Mouse (Mus musculus) heart, embryonic 11.5 days (tissue): ENCODE data around the gene Amotl1. TPM values are rescaled to one million over a fixed set of nuclear protein-coding genes. Genes with fewer than 3 reads are reported as not detected.
A peak's percentile ranks its signal among the peaks of the same experiment; 100 is the strongest.

Experiments
- ATAC-seq: fragments of 200-750 bp; cut with Nextera tagmentation; replicated peaks from 2 replicates; pipeline ENCODE4 v1.8.0; 2017; ENCODE audit warnings: moderate library complexity; ENCODE audit not compliant: insufficient number of reproducible peaks, low FRiP score, low TSS enrichment
- H3K27ac ChIP-seq: fragments of 300-500 bp; sonication (generic); 2 replicates; pipeline ENCODE4 v1.5.1; 2014; ENCODE audit warnings: mild to moderate bottlenecking, low read depth, low read length
- H3K27me3 ChIP-seq: fragments of 300-500 bp; sonication (generic); 2 replicates; pipeline ENCODE4 v1.6.1; 2014; ENCODE audit warnings: mild to moderate bottlenecking, low read length, mixed read lengths; ENCODE audit not compliant: control insufficient read depth, insufficient read depth
- H3K36me3 ChIP-seq: fragments of 300-500 bp; sonication (generic); 2 replicates; pipeline ENCODE4 v1.6.1; 2014; ENCODE audit warnings: mild to moderate bottlenecking, low read length, moderate library complexity, mixed read lengths; ENCODE audit not compliant: control insufficient read depth, insufficient read depth
- H3K4me1 ChIP-seq: fragments of 300-500 bp; sonication (generic); 2 replicates; pipeline ENCODE4 v1.6.1; 2014; ENCODE audit warnings: low read length; ENCODE audit not compliant: control insufficient read depth, insufficient read depth
- H3K4me2 ChIP-seq: fragments of 300-500 bp; sonication (generic); 2 replicates; pipeline ENCODE4 v1.6.1; 2014; ENCODE audit warnings: mild to moderate bottlenecking, moderate library complexity
- H3K4me3 ChIP-seq: fragments of 300-500 bp; sonication (generic); 2 replicates; pipeline ENCODE4 v1.5.1; 2014; ENCODE audit warnings: low read depth, low read length
- H3K9ac ChIP-seq: fragments of 300-500 bp; sonication (generic); 2 replicates; pipeline ENCODE4 v1.6.1; 2014; ENCODE audit warnings: mild to moderate bottlenecking, low read depth, low read length, moderate library complexity
- H3K9me3 ChIP-seq: fragments of 300-500 bp; sonication (generic); replicated peaks from 2 replicates; pipeline ENCODE4 v1.6.1; 2016; ENCODE audit warnings: low read length; ENCODE audit not compliant: control insufficient read depth
- WGBS: fragments of 180-500 bp; shearing (Covaris S2); extraction: QIAGEN DNeasy Blood & Tissue Kit; methylation state at CpG from one replicate; pipeline ENCODE4 v1.1.7; 2014; ENCODE audit not compliant: insufficient replicate concordance; 5-methylcytosine and 5-hydroxymethylcytosine counted together
- polyA plus RNA-seq: library from polyadenylated mRNA; unstranded; fragments of >200 nt; fragmentation: Nextera tagmentation; extraction: Ambion mirVana; gene quantifications from 2 replicates; pipeline ENCODE4 v1.2.1, GENCODE M21; 2014

The Amotl1 gene
- polyA plus RNA-seq, 1 experiment from 2014 or later = 23.8 TPM

- WGBS = 76% methylated on average over 8 of the region's 8 CpGs
- Histone ChIP-seq H3K4me3 (no peak overlapping the region), H3K36me3 (no peaks in the 10 kb centered on the region), H3K27me3 (no peaks in the 10 kb centered on the region), H3K9me3 (no peaks in the 10 kb centered on the region), H3K4me2 (no peak overlapping the region), H3K4me1 (peaks cover 8% of the 10 kb centered on the region), H3K27ac (no peak overlapping the region), H3K9ac (no peak overlapping the region)
- ATAC-seq = no peak
Observed at GRCm38 (mm10) chr9:14647849-14648248, 3.0 kb upstream of the Amotl1 start.

- ATAC-seq = no peak
- Histone ChIP-seq H3K9me3 (no peaks in the 10 kb centered on the region), H3K27me3 (no peaks in the 10 kb centered on the region), H3K4me2 (no peak overlapping the region), H3K27ac (no peak overlapping the region), H3K9ac (no peak overlapping the region), H3K36me3 (no peaks in the 10 kb centered on the region), H3K4me1 (peaks cover 19% of the 10 kb centered on the region), H3K4me3 (no peak overlapping the region)
- 96% methylated on average over 1 of the region's 1 CpGs for WGBS
Observed at GRCm38 (mm10) chr9:14646641-14647040, 1.8 kb upstream of the Amotl1 start.

GRCm38 (mm10) chr9:14646061-14646460 lies 1.2 kb upstream of the Amotl1 start:
- Histone ChIP-seq H3K9ac (no peak overlapping the region), H3K9me3 (no peaks in the 10 kb centered on the region), H3K27ac (no peak overlapping the region), H3K36me3 (no peaks in the 10 kb centered on the region), H3K4me2 (no peak overlapping the region), H3K27me3 (no peaks in the 10 kb centered on the region), H3K4me3 (no peak overlapping the region), H3K4me1 (peaks cover 23% of the 10 kb centered on the region)
- no peak for ATAC-seq
- 61% methylated on average over 3 of the region's 3 CpGs for WGBS

- Histone ChIP-seq H3K9me3 (no peaks in the 10 kb centered on the region), H3K4me3 (no peak overlapping the region), H3K4me1 (peaks cover 36% of the 10 kb centered on the region), H3K9ac (no peak overlapping the region), H3K27me3 (no peaks in the 10 kb centered on the region), H3K27ac (peak overlapping the region; percentile 74; the same call in 1 of the 2 replicates), H3K36me3 (no peaks in the 10 kb centered on the region), H3K4me2 (no peak overlapping the region)
- 56% methylated on average over 6 of the region's 6 CpGs for WGBS
- no peak for ATAC-seq
Observed at GRCm38 (mm10) chr9:14643328-14643727, 1.5 kb downstream of the Amotl1 start.

GRCm38 (mm10) chr9:14642251-14643021 lies 2.4 kb downstream of the Amotl1 start:
- 13% methylated on average over 5 of the region's 5 CpGs for WGBS
- Histone ChIP-seq H3K4me1 (peaks cover 36% of the 10 kb centered on the region), H3K4me3 (no peak overlapping the region), H3K27me3 (no peaks in the 10 kb centered on the region), H3K9ac (no peak overlapping the region), H3K4me2 (0 out of 2 replicates have a peak overlapping the region, but pooled peaks have one; percentile 11), H3K9me3 (no peaks in the 10 kb centered on the region), H3K36me3 (no peaks in the 10 kb centered on the region), H3K27ac (peak overlapping the region; percentile 74)
- peak; percentile 53; the same call in 1 of the 2 replicates for ATAC-seq

DNA sequence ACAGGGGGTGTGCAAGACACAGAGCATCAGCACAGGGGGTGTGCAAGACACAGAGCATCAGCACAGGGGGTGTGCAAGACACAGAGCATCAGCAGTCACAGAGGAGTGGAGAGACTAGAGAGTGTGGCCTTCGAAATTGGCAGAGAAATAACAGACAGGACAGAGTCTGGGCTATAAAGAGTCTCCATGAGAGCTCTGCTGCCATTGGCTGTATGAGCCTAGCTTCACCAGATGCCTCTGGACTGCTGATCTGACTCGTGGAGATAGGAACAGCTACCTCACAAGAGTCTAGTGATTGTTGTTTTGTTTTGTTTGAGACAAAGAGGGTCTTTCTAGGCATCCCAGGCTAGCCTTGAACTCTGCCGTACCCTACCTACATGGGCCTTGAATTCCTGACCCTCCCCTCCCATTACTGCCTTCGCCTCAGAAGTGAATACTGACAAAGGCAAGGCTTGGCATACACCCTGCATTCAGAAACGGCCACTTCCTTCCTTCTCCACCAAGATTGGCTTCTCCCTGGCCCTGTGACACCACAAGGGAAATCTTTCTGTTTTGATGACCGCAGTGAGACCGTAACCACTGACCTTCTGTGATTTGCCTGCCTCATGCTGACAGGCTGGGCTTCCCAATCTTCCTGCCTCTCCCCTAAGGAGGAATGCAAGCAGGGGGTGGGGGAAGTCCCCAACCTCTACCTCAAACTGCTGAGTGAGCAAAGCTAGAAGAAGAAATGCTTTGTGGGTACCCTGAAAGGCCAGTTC lies 3.4 kb downstream of the Amotl1 start:
- Histone ChIP-seq H3K9ac (no peak overlapping the region), H3K27me3 (no peaks in the 10 kb centered on the region)

DNA sequence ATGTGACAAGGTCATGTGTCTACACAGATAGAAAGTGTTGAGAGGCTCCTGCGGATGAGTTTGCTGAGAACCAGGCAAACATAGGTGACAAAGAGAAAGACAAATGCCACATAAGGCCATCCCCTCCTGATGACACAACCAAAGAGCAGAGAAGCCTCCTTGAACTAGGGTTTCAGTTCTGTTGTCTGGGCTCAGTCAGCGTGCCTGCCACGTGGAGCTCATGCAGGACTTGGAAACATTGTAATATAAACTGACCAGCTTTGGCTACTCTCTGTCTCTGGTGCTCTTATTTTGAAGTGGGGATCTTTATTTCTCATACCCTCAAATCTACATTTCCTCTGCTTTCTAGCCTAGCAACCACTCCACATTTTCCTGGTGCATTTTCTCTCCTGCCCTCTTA lies 8.6 kb downstream of the Amotl1 start:
- Histone ChIP-seq H3K4me1 (peaks cover 31% of the 10 kb centered on the region), H3K27ac (no peak overlapping the region), H3K36me3 (no peaks in the 10 kb centered on the region), H3K4me3 (no peak overlapping the region), H3K9me3 (no peaks in the 10 kb centered on the region), H3K27me3 (peaks cover 5% of the 10 kb centered on the region; the same call in 1 of the 2 replicates), H3K4me2 (no peak overlapping the region), H3K9ac (no peak overlapping the region)
- ATAC-seq = no peak
- 51% methylated on average over 3 of the region's 3 CpGs for WGBS

More for the DNA sequence above, 3.4 kb downstream of the Amotl1 start:
- Histone ChIP-seq H3K9me3 (no peaks in the 10 kb centered on the region), H3K4me1 (peaks cover 36% of the 10 kb centered on the region), H3K4me3 (no peak overlapping the region), H3K4me2 (0 out of 2 replicates have a peak overlapping the region, but pooled peaks have one; percentile 11), H3K27ac (peak overlapping the region; percentile 74), H3K36me3 (no peaks in the 10 kb centered on the region)
- peak; percentile 62 for ATAC-seq
- WGBS = 20% methylated on average over 7 of the region's 7 CpGs

- no peak overlapping the region for H3K4me3 ChIP-seq
- WGBS = 64% methylated on average over 7 of the region's 7 CpGs
- no peaks in the 10 kb centered on the region for H3K9me3 ChIP-seq
- H3K4me1 ChIP-seq = peaks cover 24% of the 10 kb centered on the region
- H3K27me3 ChIP-seq = peaks cover 5% of the 10 kb centered on the region; the same call in 1 of the 2 replicates
- H3K4me2 ChIP-seq = no peak overlapping the region
- no peak overlapping the region for H3K9ac ChIP-seq
- no peak overlapping the region for H3K27ac ChIP-seq
- no peaks in the 10 kb centered on the region for H3K36me3 ChIP-seq
- no peak for ATAC-seq
Observed at GRCm38 (mm10) chr9:14635551-14635950, 9.3 kb downstream of the Amotl1 start.
